Mouse (Mus musculus): Measurements from ENCODE around the gene Tfpi2.

DNA sequence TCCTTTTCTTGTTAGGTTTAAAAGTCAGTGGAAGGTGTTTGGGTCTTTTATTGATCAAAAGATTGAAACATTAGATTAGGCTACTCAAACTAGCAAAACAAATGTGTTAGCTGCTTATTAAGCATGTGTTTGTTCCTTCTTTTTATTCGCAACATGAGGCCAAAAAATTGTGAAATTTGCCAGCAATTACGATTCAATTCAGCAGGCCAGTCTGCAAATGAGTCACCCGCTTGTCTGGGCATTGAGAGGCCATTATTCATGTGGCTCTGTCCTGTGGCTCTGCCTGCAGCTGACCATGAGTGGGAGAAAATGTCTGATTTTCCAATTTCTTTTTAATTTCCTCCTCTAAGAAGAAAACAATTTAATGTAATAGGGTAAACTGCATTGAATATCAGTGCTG, 42.2 kb upstream of the Tfpi2 start:
- TF ChIP-seq CTCF (IDR thresholded peaks at IDR 0.05; ENCODE audit: extremely low read depth, insufficient read depth, low read length) (no peak), POLR2A (IDR thresholded peaks at IDR 0.05; ENCODE audit: extremely low read depth, insufficient read depth, low read length) (no peak)
